Mouse (Mus musculus): ENCODE results near the gene Runx1.

GRCm38 (mm10) chr16:92668807-92669206 lies 157.1 kb downstream of the Runx1 start:
- TF ChIP-seq CTCF (IDR thresholded peaks at IDR 0.05; ENCODE audit: insufficient read depth, low read length) (no peak), POLR2A (IDR thresholded peaks at IDR 0.05; ENCODE audit: borderline replicate concordance, extremely low read depth, low read depth, low read length) (no peak)

Data from lung, adult 2 months (tissue).